Mouse (Mus musculus) stomach, postnatal 0 days (tissue): ENCODE measurements around the gene Dcst1.
A peak's percentile ranks its signal among the peaks of the same experiment; 100 is the strongest.

Experiments
- CTCF ChIP-seq: IDR thresholded peaks from 2 replicates; pipeline ENCODE4 v1.5.1; 2016; ENCODE audit warnings: antibody characterized with exemption, low read depth, mild to moderate bottlenecking, moderate library complexity
- EP300 ChIP-seq: optimal IDR thresholded peaks from 2 replicates; pipeline ENCODE3; 2016; ENCODE audit warnings: antibody characterized with exemption

DNA sequence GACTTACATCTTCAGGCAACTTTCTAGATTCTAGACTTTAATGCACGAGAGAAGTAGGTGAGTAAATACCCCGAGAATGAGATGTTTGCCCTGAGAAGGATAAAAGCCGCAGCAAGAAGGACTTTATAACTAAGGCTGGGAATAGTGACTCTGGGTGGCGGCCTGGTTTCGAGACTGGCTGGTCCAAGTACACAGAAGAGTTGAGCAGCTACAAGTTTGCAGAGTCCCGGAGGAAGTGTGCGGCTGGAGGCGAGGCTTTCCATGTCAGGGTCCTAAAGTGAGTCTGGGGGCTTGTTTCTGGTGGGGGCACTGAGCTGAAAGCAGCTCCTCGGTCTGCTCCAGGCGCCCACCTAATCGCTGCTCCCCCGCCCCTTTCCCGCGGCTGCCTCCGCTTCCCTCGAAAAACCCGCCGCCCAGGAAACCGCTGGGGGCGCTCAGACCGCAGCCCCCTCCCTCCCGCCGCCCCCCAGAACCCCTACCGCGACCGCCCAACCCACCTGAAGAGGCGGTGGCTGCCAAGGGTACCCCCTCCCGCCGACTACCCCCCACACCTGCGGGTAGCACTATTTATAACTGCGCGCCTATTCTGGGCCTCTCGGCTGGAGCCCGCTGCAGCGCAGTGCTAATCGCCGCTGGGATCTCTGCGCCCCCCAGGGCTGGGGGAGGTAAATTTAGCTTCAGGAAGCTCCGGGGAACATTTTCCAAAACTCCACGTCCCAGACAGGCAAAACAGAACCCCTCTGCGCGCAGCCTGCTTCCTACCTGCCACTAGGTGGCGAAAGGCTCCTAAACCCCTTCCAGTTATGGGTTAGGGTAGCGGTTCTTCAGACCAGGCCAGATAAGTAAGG lies 31.0 kb upstream of the Dcst1 start:
- TF ChIP-seq CTCF (peak; percentile 93), EP300 (no peak)
